Mouse (Mus musculus): ENCODE data around the gene Cav1. TPM values are rescaled to one million over a fixed set of nuclear protein-coding genes. Genes with fewer than 3 reads are reported as not detected.

Cav1 gene
- polyA plus RNA-seq, 1 experiment from 2014 or later: 1,087 TPM

GRCm38 (mm10) chr6:17314659-17315616 is 8.8 kb downstream of the Cav1 start:
- peaks cover 12% of the 10 kb centered on the region; the same call in 1 of the 2 replicates for H3K4me1 ChIP-seq (ENCODE audit: insufficient read depth, low read depth, low read length)
- no peak overlapping the region for H3K27ac ChIP-seq (ENCODE audit: low read length)
- TF ChIP-seq CTCF (IDR thresholded peaks at IDR 0.05): no peak
- TF ChIP-seq EP300 (IDR thresholded peaks at IDR 0.05): no peak
- WGBS: 68% methylated on average over 5 of the region's 5 CpGs
- no peaks in the 10 kb centered on the region for H3K9me3 ChIP-seq (ENCODE audit: low read length)
- H3K4me2 ChIP-seq (replicated peaks; ENCODE audit: low read depth, low read length): 0 out of 2 replicates have a peak overlapping the region, but pooled peaks have one; percentile 12
- DNase-seq (ENCODE audit: low spot score): no peak
- H3K4me3 ChIP-seq (ENCODE audit: low read depth, low read length): no peak overlapping the region
- ATAC-seq: no peak
- no peaks in the 10 kb centered on the region for H3K27me3 ChIP-seq (replicated peaks; ENCODE audit: insufficient read depth, low read length)
- no peak overlapping the region for H3K9ac ChIP-seq (replicated peaks; ENCODE audit: low read depth)
- H3K36me3 ChIP-seq (ENCODE audit: insufficient read depth, low read length): no peaks in the 10 kb centered on the region; the same call in 1 of the 2 replicates

DNA sequence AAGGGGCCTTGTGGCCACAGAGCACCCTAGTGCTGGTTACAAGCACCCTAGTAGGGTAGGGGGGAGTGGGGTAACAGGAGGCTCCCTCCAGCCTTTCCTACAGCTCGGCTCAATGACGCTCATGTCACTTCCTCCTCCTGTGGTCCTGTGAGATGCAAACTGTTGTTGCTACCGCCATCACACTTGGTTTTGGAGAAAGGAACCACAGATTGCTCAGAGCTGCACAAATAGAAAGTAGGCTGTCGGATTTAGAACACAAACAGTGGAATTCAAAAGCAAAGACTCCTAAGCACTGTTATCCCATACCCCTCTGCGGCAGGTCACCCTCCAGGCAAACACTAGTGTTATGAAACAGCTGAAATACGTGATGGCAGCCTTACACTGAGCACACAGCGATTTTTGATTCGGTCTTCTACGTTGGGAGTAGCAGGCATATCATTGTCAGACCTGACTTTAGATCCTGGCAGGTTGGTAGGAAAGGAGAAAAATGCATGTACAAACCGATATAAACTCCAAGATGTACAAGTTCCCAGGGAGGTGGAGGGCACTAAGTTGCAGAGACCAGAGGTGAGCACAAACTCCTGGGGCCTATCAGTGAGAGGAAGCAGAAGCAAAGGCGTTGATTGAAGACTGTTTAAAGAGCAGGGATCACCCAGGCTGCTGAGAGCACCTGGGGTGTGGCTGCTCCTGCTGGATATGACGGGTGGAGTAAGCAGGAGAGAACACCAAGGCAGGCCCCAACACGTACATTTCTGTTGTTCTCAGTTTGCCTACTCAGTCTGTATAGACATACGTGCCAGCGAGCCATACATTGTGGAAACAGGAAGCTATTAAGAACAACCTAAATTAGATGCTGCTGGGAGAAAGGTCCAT is 10.4 kb downstream of the Cav1 start:
- Histone ChIP-seq H3K4me2 (replicated peaks; ENCODE audit: low read depth, low read length) (peak overlapping the region; percentile 1), H3K27ac (ENCODE audit: low read length) (peak overlapping the region; percentile 62), H3K9ac (replicated peaks; ENCODE audit: low read depth) (no peak overlapping the region), H3K36me3 (ENCODE audit: insufficient read depth, low read length) (no peaks in the 10 kb centered on the region; the same call in 1 of the 2 replicates), H3K4me1 (ENCODE audit: insufficient read depth, low read depth, low read length) (peaks cover 12% of the 10 kb centered on the region; the same call in 1 of the 2 replicates), H3K27me3 (replicated peaks; ENCODE audit: insufficient read depth, low read length) (no peaks in the 10 kb centered on the region), H3K9me3 (ENCODE audit: low read length) (no peaks in the 10 kb centered on the region), H3K4me3 (ENCODE audit: low read depth, low read length) (no peak overlapping the region)
- TF ChIP-seq EP300 (IDR thresholded peaks at IDR 0.05) (no peak), CTCF (IDR thresholded peaks at IDR 0.05) (no peak)
- 35% methylated on average over 15 of the region's 15 CpGs for WGBS
- peak; percentile 65 for ATAC-seq
- DNase-seq (ENCODE audit: low spot score): no peak

DNA sequence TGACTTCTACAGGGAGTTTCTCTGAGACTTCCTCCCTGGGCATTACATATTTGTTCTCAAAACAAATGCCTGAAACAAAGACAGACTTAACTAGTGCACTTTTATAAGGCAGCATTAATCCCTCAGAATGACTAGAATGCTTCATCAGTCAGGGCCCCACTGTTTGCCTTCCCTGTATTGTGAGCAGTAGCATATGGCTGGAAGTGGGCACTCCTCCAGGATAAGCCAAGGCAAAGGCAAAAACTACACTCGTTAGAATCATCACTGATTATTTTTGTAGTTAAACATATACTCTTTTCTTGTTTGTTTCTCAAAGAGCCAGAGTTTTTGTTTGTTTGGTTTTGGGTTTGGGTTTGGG is 11.0 kb downstream of the Cav1 start:
- no peak overlapping the region for H3K4me2 ChIP-seq (replicated peaks; ENCODE audit: low read depth, low read length)
- H3K27me3 ChIP-seq (replicated peaks; ENCODE audit: insufficient read depth, low read length): no peaks in the 10 kb centered on the region
- H3K27ac ChIP-seq (ENCODE audit: low read length): peak overlapping the region; percentile 44; the same call in 1 of the 2 replicates
- no peaks in the 10 kb centered on the region; the same call in 1 of the 2 replicates for H3K36me3 ChIP-seq (ENCODE audit: insufficient read depth, low read length)
- H3K9ac ChIP-seq (replicated peaks; ENCODE audit: low read depth): no peak overlapping the region
- TF ChIP-seq CTCF (IDR thresholded peaks at IDR 0.05): no peak
- TF ChIP-seq EP300 (IDR thresholded peaks at IDR 0.05): no peak
- 8% methylated on average over 1 of the region's 1 CpGs for WGBS
- peaks cover 12% of the 10 kb centered on the region; the same call in 1 of the 2 replicates for H3K4me1 ChIP-seq (ENCODE audit: insufficient read depth, low read depth, low read length)
- no peak for DNase-seq (ENCODE audit: low spot score)
- H3K9me3 ChIP-seq (ENCODE audit: low read length): no peaks in the 10 kb centered on the region
- H3K4me3 ChIP-seq (ENCODE audit: low read depth, low read length): no peak overlapping the region
- peak; percentile 29; the same call in 1 of the 2 replicates for ATAC-seq

DNA sequence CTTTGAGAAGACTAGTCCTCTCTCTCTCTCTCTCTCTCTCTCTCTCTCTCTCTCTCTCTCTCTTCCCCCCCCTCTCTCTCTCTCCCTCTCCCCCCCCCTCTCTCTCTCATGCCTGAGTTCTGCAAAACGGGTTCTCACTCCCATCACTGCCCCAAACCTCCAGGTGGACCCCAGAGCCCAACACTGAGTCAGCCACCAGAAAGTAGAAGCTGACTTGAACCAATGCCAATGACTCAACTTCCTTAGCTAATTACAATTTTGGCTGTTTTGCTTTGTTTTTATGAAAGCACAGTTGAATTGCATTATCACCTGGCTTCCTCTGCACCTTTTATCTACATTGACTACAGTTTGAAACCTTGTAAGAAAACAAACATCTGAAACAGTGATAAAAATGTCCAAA is 11.8 kb downstream of the Cav1 start:
- H3K4me1 ChIP-seq (ENCODE audit: insufficient read depth, low read depth, low read length): peaks cover 12% of the 10 kb centered on the region; the same call in 1 of the 2 replicates
- H3K27me3 ChIP-seq (replicated peaks; ENCODE audit: insufficient read depth, low read length): no peaks in the 10 kb centered on the region
- WGBS: 21% methylated on average over 1 of the region's 1 CpGs
- H3K9ac ChIP-seq (replicated peaks; ENCODE audit: low read depth): no peak overlapping the region
- H3K4me3 ChIP-seq (ENCODE audit: low read depth, low read length): no peak overlapping the region
- DNase-seq (ENCODE audit: low spot score) (no peak), ATAC-seq (no peak)
- no peaks in the 10 kb centered on the region; the same call in 1 of the 2 replicates for H3K36me3 ChIP-seq (ENCODE audit: insufficient read depth, low read length)
- no peak overlapping the region for H3K27ac ChIP-seq (ENCODE audit: low read length)
- H3K4me2 ChIP-seq (replicated peaks; ENCODE audit: low read depth, low read length): no peak overlapping the region
- no peaks in the 10 kb centered on the region for H3K9me3 ChIP-seq (ENCODE audit: low read length)
- TF ChIP-seq EP300 (IDR thresholded peaks at IDR 0.05) (no peak), CTCF (IDR thresholded peaks at IDR 0.05) (no peak)

- H3K27me3 ChIP-seq (replicated peaks; ENCODE audit: insufficient read depth, low read length): no peaks in the 10 kb centered on the region
- H3K9me3 ChIP-seq (ENCODE audit: low read length): no peaks in the 10 kb centered on the region
- H3K27ac ChIP-seq (ENCODE audit: low read length): no peak overlapping the region
- no peak overlapping the region for H3K9ac ChIP-seq (replicated peaks; ENCODE audit: low read depth)
- TF ChIP-seq EP300 (IDR thresholded peaks at IDR 0.05) (no peak), CTCF (IDR thresholded peaks at IDR 0.05) (no peak)
- H3K36me3 ChIP-seq (ENCODE audit: insufficient read depth, low read length): peaks cover 6% of the 10 kb centered on the region
- 72% methylated on average over 6 of the region's 6 CpGs for WGBS
- H3K4me1 ChIP-seq (ENCODE audit: insufficient read depth, low read depth, low read length): no peaks in the 10 kb centered on the region; the same call in 1 of the 2 replicates
- H3K4me2 ChIP-seq (replicated peaks; ENCODE audit: low read depth, low read length): no peak overlapping the region
- DNase-seq (ENCODE audit: low spot score) (no peak), ATAC-seq (no peak)
- no peak overlapping the region for H3K4me3 ChIP-seq (ENCODE audit: low read depth, low read length)
Observed at GRCm38 (mm10) chr6:17321976-17322375, 15.8 kb downstream of the Cav1 start.

DNA sequence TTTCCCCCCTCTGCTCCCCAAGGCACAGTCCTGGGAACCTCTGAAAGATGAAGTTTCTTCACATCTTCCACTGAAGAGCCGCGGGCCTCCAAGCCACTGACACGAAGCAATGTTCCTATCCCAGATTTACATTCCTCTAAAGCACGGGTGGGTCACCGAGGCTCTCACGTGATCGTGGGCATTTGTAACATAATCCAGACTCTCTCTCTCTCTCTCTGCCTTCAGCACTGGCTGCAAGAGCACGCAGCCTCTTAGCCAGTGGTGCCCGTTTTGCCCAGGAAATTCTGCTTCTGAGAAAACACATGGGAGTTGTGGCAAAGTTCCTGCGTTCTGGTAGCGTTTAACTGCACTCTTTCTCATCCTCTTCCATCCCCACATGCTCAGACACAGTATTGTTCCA is 21.1 kb downstream of the Cav1 start:
- 48% methylated on average over 11 of the region's 11 CpGs for WGBS
- Histone ChIP-seq H3K4me1 (ENCODE audit: insufficient read depth, low read depth, low read length) (no peaks in the 10 kb centered on the region), H3K36me3 (ENCODE audit: insufficient read depth, low read length) (peaks cover 6% of the 10 kb centered on the region), H3K27me3 (replicated peaks; ENCODE audit: insufficient read depth, low read length) (no peaks in the 10 kb centered on the region), H3K9me3 (ENCODE audit: low read length) (no peaks in the 10 kb centered on the region), H3K4me2 (replicated peaks; ENCODE audit: low read depth, low read length) (no peak overlapping the region), H3K4me3 (ENCODE audit: low read depth, low read length) (no peak overlapping the region), H3K9ac (replicated peaks; ENCODE audit: low read depth) (no peak overlapping the region), H3K27ac (ENCODE audit: low read length) (no peak overlapping the region)
- DNase-seq (ENCODE audit: low spot score) (peak; percentile 6), ATAC-seq (no peak)
- no peak for TF ChIP-seq EP300 (IDR thresholded peaks at IDR 0.05)
- no peak for TF ChIP-seq CTCF (IDR thresholded peaks at IDR 0.05)

Data from lung, postnatal 0 days (tissue).